Mouse (Mus musculus): ENCODE data around the gene Gpa33. TPM values are rescaled to one million over a fixed set of nuclear protein-coding genes. Genes with fewer than 3 reads are reported as not detected.

Gpa33 gene
- polyA plus RNA-seq, 1 experiment from 2014 or later: 161 TPM

GRCm38 (mm10) chr1:166164580-166164979, 34.5 kb downstream of the Gpa33 start:
- Histone ChIP-seq H3K4me3 (ENCODE audit: low read depth, low read length) (no peak overlapping the region), H3K27ac (ENCODE audit: low read depth, low read length) (no peak overlapping the region), H3K4me1 (replicated peaks; ENCODE audit: control insufficient read depth, insufficient read depth, low read length) (no peaks in the 10 kb centered on the region), H3K27me3 (replicated peaks; ENCODE audit: control insufficient read depth, insufficient read depth, low read length) (no peaks in the 10 kb centered on the region), H3K9me3 (ENCODE audit: control insufficient read depth) (no peaks in the 10 kb centered on the region), H3K36me3 (ENCODE audit: control insufficient read depth, insufficient read depth) (peaks cover 27% of the 10 kb centered on the region), H3K4me2 (replicated peaks; ENCODE audit: low read depth) (no peak overlapping the region), H3K9ac (ENCODE audit: low read depth, low read length) (no peak overlapping the region)
- 91% methylated on average over 14 of the region's 14 CpGs for WGBS
- no peak for ATAC-seq
- TF ChIP-seq CTCF (IDR thresholded peaks at IDR 0.05; ENCODE audit: low read depth): no peak

GRCm38 (mm10) chr1:166165159-166165558, 35.1 kb downstream of the Gpa33 start:
- Histone ChIP-seq H3K27ac (ENCODE audit: low read depth, low read length) (no peak overlapping the region), H3K9ac (ENCODE audit: low read depth, low read length) (no peak overlapping the region), H3K4me2 (replicated peaks; ENCODE audit: low read depth) (no peak overlapping the region), H3K36me3 (ENCODE audit: control insufficient read depth, insufficient read depth) (peaks cover 27% of the 10 kb centered on the region), H3K9me3 (ENCODE audit: control insufficient read depth) (no peaks in the 10 kb centered on the region), H3K4me3 (ENCODE audit: low read depth, low read length) (no peak overlapping the region), H3K4me1 (replicated peaks; ENCODE audit: control insufficient read depth, insufficient read depth, low read length) (no peaks in the 10 kb centered on the region), H3K27me3 (replicated peaks; ENCODE audit: control insufficient read depth, insufficient read depth, low read length) (no peaks in the 10 kb centered on the region)
- no peak for ATAC-seq
- WGBS: 95% methylated on average over 9 of the region's 9 CpGs
- TF ChIP-seq CTCF (IDR thresholded peaks at IDR 0.05; ENCODE audit: low read depth): no peak

- Histone ChIP-seq H3K4me1 (replicated peaks; ENCODE audit: control insufficient read depth, insufficient read depth, low read length) (no peaks in the 10 kb centered on the region), H3K9me3 (ENCODE audit: control insufficient read depth) (no peaks in the 10 kb centered on the region), H3K27me3 (replicated peaks; ENCODE audit: control insufficient read depth, insufficient read depth, low read length) (no peaks in the 10 kb centered on the region), H3K9ac (ENCODE audit: low read depth, low read length) (no peak overlapping the region), H3K36me3 (ENCODE audit: control insufficient read depth, insufficient read depth) (peaks cover 27% of the 10 kb centered on the region), H3K4me3 (ENCODE audit: low read depth, low read length) (no peak overlapping the region), H3K27ac (ENCODE audit: low read depth, low read length) (no peak overlapping the region), H3K4me2 (replicated peaks; ENCODE audit: low read depth) (no peak overlapping the region)
- 91% methylated on average over 4 of the region's 4 CpGs for WGBS
- no peak for TF ChIP-seq CTCF (IDR thresholded peaks at IDR 0.05; ENCODE audit: low read depth)
- ATAC-seq: no peak
Observed at GRCm38 (mm10) chr1:166167405-166167804, 37.4 kb downstream of the Gpa33 start.

GRCm38 (mm10) chr1:166168017-166168416, 38.0 kb downstream of the Gpa33 start:
- Histone ChIP-seq H3K9me3 (ENCODE audit: control insufficient read depth) (no peaks in the 10 kb centered on the region), H3K4me3 (ENCODE audit: low read depth, low read length) (no peak overlapping the region), H3K36me3 (ENCODE audit: control insufficient read depth, insufficient read depth) (peaks cover 27% of the 10 kb centered on the region), H3K4me1 (replicated peaks; ENCODE audit: control insufficient read depth, insufficient read depth, low read length) (no peaks in the 10 kb centered on the region), H3K27me3 (replicated peaks; ENCODE audit: control insufficient read depth, insufficient read depth, low read length) (no peaks in the 10 kb centered on the region), H3K27ac (ENCODE audit: low read depth, low read length) (no peak overlapping the region), H3K9ac (ENCODE audit: low read depth, low read length) (no peak overlapping the region), H3K4me2 (replicated peaks; ENCODE audit: low read depth) (no peak overlapping the region)
- ATAC-seq: no peak
- WGBS: 94% methylated on average over 7 of the region's 7 CpGs
- no peak for TF ChIP-seq CTCF (IDR thresholded peaks at IDR 0.05; ENCODE audit: low read depth)

GRCm38 (mm10) chr1:166169713-166170112, 39.7 kb downstream of the Gpa33 start:
- Histone ChIP-seq H3K27ac (ENCODE audit: low read depth, low read length) (no peak overlapping the region), H3K36me3 (ENCODE audit: control insufficient read depth, insufficient read depth) (peaks cover 14% of the 10 kb centered on the region; the same call in 1 of the 2 replicates), H3K4me3 (ENCODE audit: low read depth, low read length) (no peak overlapping the region), H3K4me1 (replicated peaks; ENCODE audit: control insufficient read depth, insufficient read depth, low read length) (no peaks in the 10 kb centered on the region), H3K9ac (ENCODE audit: low read depth, low read length) (no peak overlapping the region), H3K9me3 (ENCODE audit: control insufficient read depth) (no peaks in the 10 kb centered on the region), H3K27me3 (replicated peaks; ENCODE audit: control insufficient read depth, insufficient read depth, low read length) (no peaks in the 10 kb centered on the region), H3K4me2 (replicated peaks; ENCODE audit: low read depth) (no peak overlapping the region)
- no peak for TF ChIP-seq CTCF (IDR thresholded peaks at IDR 0.05; ENCODE audit: low read depth)
- 84% methylated on average over 7 of the region's 7 CpGs for WGBS
- ATAC-seq: no peak

GRCm38 (mm10) chr1:166170852-166171251, 40.8 kb downstream of the Gpa33 start:
- Histone ChIP-seq H3K27ac (ENCODE audit: low read depth, low read length) (no peak overlapping the region), H3K36me3 (ENCODE audit: control insufficient read depth, insufficient read depth) (0 out of 2 replicates have a peak, but pooled peaks cover 3% of the 10 kb centered on the region), H3K4me1 (replicated peaks; ENCODE audit: control insufficient read depth, insufficient read depth, low read length) (no peaks in the 10 kb centered on the region), H3K27me3 (replicated peaks; ENCODE audit: control insufficient read depth, insufficient read depth, low read length) (no peaks in the 10 kb centered on the region), H3K9ac (ENCODE audit: low read depth, low read length) (no peak overlapping the region), H3K4me3 (ENCODE audit: low read depth, low read length) (no peak overlapping the region), H3K9me3 (ENCODE audit: control insufficient read depth) (no peaks in the 10 kb centered on the region), H3K4me2 (replicated peaks; ENCODE audit: low read depth) (no peak overlapping the region)
- no peak for TF ChIP-seq CTCF (IDR thresholded peaks at IDR 0.05; ENCODE audit: low read depth)
- ATAC-seq: no peak
- WGBS: 89% methylated on average over 12 of the region's 12 CpGs

- Histone ChIP-seq H3K9me3 (ENCODE audit: control insufficient read depth) (no peaks in the 10 kb centered on the region), H3K9ac (ENCODE audit: low read depth, low read length) (no peak overlapping the region), H3K27ac (ENCODE audit: low read depth, low read length) (no peak overlapping the region), H3K4me3 (ENCODE audit: low read depth, low read length) (no peak overlapping the region), H3K4me1 (replicated peaks; ENCODE audit: control insufficient read depth, insufficient read depth, low read length) (no peaks in the 10 kb centered on the region), H3K36me3 (ENCODE audit: control insufficient read depth, insufficient read depth) (no peaks in the 10 kb centered on the region), H3K27me3 (replicated peaks; ENCODE audit: control insufficient read depth, insufficient read depth, low read length) (no peaks in the 10 kb centered on the region), H3K4me2 (replicated peaks; ENCODE audit: low read depth) (no peak overlapping the region)
- ATAC-seq: no peak
- 73% methylated on average over 3 of the region's 3 CpGs for WGBS
- no peak for TF ChIP-seq CTCF (IDR thresholded peaks at IDR 0.05; ENCODE audit: low read depth)
Observed at GRCm38 (mm10) chr1:166172992-166173391, 43.0 kb downstream of the Gpa33 start.

Measured in intestine, postnatal 0 days (tissue).